Mouse (Mus musculus): ENCODE measurements around the gene Cntnap5c. TPM values are rescaled to one million over a fixed set of nuclear protein-coding genes. Genes with fewer than 3 reads are reported as not detected.
A peak's percentile ranks its signal among the peaks of the same experiment; 100 is the strongest.

Cntnap5c gene
- polyA plus RNA-seq, 1 experiment from 2014 or later: 0.25 TPM

DNA sequence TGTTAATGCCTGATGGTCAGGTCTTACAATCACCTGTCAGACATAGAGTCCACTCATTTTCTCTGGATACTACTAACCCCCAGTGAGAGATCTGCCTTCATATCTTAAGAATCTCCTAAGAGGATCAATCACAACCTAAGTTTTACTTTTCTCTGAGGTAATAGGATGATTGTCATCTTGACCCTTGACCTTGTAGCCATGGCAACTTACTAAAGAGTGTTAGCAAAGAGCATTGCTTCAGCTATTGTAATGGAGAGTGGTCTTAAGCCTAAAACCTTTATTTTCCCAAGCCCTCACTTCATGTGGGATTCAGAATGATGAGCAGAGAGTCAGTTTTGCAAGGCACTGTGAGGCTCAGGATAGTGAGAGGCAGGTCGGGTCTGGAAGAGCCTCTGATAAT, 227.1 kb downstream of the Cntnap5c start:
- no peak overlapping the region for H3K4me3 ChIP-seq (ENCODE audit: low read depth, low read length)
- peak; percentile 82 for DNase-seq (ENCODE audit: low spot score, missing footprints)
- peak; percentile 44; the same call in 1 of the 2 replicates for ATAC-seq (ENCODE audit: low FRiP score)
- WGBS: 9% methylated on average over 1 of the region's 1 CpGs
- H3K9ac ChIP-seq (ENCODE audit: low read length): no peak overlapping the region
- no peak overlapping the region for H3K4me2 ChIP-seq
- H3K27ac ChIP-seq (ENCODE audit: low read depth, low read length): no peak overlapping the region
- no peaks in the 10 kb centered on the region for H3K36me3 ChIP-seq (ENCODE audit: control insufficient read depth, insufficient read depth, low read length)
- H3K9me3 ChIP-seq (ENCODE audit: control insufficient read depth, low read length): no peaks in the 10 kb centered on the region
- peaks cover 5% of the 10 kb centered on the region; the same call in 1 of the 2 replicates for H3K4me1 ChIP-seq (ENCODE audit: control insufficient read depth, insufficient read depth, low read length)
- H3K27me3 ChIP-seq (ENCODE audit: control insufficient read depth, insufficient read depth, low read length): no peaks in the 10 kb centered on the region

DNA sequence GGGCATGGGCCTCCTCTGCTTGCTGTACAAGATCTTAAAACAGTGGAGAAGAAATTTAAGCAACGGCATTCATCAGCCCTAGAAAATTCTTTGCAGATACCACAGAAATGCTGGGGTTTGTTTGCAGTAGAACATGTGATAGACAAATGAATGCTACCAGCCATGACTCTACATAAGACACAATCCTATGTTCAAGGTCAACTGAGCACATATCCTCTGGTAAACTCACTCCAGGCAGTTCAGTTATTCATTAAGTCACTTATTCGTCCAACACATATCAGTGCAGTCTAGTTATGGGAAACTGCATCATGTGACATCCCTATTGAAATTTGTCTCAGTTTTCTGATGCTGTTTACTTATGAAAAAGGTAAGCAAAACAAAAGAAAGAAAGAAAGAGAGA, 229.7 kb downstream of the Cntnap5c start:
- Histone ChIP-seq H3K27me3 (ENCODE audit: control insufficient read depth, insufficient read depth, low read length) (no peaks in the 10 kb centered on the region), H3K9ac (ENCODE audit: low read length) (no peak overlapping the region), H3K4me2 (no peak overlapping the region), H3K27ac (ENCODE audit: low read depth, low read length) (no peak overlapping the region), H3K4me3 (ENCODE audit: low read depth, low read length) (no peak overlapping the region), H3K9me3 (ENCODE audit: control insufficient read depth, low read length) (no peaks in the 10 kb centered on the region), H3K4me1 (ENCODE audit: control insufficient read depth, insufficient read depth, low read length) (peaks cover 5% of the 10 kb centered on the region; the same call in 1 of the 2 replicates), H3K36me3 (ENCODE audit: control insufficient read depth, insufficient read depth, low read length) (no peaks in the 10 kb centered on the region)
- DNase-seq (ENCODE audit: low spot score, missing footprints) (no peak), ATAC-seq (ENCODE audit: low FRiP score) (no peak)
- 89% methylated on average over 2 of the region's 2 CpGs for WGBS

DNA sequence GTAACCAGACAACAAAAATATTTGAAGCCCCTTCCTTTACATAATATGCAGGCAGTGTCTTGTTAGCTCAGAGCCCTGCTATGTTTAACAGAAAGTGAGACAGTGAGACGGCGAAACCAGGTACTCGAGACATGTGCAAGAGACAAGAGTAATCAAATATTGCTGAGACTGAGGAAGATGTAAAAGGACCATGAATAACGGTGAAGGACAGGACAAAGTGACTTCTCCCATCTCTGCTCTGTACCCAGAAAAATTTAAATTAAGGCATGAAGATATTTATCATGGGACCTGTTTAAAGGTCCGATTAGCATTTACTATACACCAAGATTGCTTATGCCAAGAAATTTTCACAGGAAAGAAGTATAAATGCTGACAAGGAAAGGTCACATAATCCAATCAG, 233.5 kb downstream of the Cntnap5c start:
- no peaks in the 10 kb centered on the region for H3K4me1 ChIP-seq (ENCODE audit: control insufficient read depth, insufficient read depth, low read length)
- no peak overlapping the region for H3K27ac ChIP-seq (ENCODE audit: low read depth, low read length)
- H3K36me3 ChIP-seq (ENCODE audit: control insufficient read depth, insufficient read depth, low read length): no peaks in the 10 kb centered on the region
- no peak overlapping the region for H3K4me2 ChIP-seq
- no peak overlapping the region for H3K4me3 ChIP-seq (ENCODE audit: low read depth, low read length)
- ATAC-seq (ENCODE audit: low FRiP score): no peak
- no peaks in the 10 kb centered on the region for H3K27me3 ChIP-seq (ENCODE audit: control insufficient read depth, insufficient read depth, low read length)
- WGBS: 80% methylated on average over 5 of the region's 5 CpGs
- H3K9ac ChIP-seq (ENCODE audit: low read length): no peak overlapping the region
- no peaks in the 10 kb centered on the region for H3K9me3 ChIP-seq (ENCODE audit: control insufficient read depth, low read length)
- no peak for DNase-seq (ENCODE audit: low spot score, missing footprints)

DNA sequence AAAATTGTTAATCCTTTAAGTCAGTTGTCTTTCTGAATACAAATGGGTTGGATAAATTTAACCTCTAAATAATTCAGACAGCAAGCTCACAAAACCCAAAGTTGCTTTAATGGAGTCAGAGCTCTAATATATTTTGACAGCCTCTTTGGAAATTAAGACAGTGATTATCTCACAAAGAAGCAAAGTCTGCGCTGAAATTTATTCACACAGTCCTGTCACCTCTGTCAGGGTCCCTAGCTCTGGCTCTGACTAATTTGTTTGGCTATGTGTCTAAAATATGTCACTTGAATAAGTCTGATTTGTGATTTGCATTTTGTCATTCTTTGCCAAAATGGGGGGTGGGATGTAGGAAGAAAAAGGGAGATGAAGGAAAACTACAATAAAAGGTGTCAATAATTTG, 234.0 kb downstream of the Cntnap5c start:
- Histone ChIP-seq H3K4me2 (no peak overlapping the region), H3K4me1 (ENCODE audit: control insufficient read depth, insufficient read depth, low read length) (no peaks in the 10 kb centered on the region), H3K9ac (ENCODE audit: low read length) (no peak overlapping the region), H3K27ac (ENCODE audit: low read depth, low read length) (no peak overlapping the region), H3K4me3 (ENCODE audit: low read depth, low read length) (no peak overlapping the region), H3K27me3 (ENCODE audit: control insufficient read depth, insufficient read depth, low read length) (no peaks in the 10 kb centered on the region), H3K36me3 (ENCODE audit: control insufficient read depth, insufficient read depth, low read length) (no peaks in the 10 kb centered on the region), H3K9me3 (ENCODE audit: control insufficient read depth, low read length) (no peaks in the 10 kb centered on the region)
- no peak for DNase-seq (ENCODE audit: low spot score, missing footprints)
- 43% methylated on average over 1 of the region's 1 CpGs for WGBS
- no peak for ATAC-seq (ENCODE audit: low FRiP score)

DNA sequence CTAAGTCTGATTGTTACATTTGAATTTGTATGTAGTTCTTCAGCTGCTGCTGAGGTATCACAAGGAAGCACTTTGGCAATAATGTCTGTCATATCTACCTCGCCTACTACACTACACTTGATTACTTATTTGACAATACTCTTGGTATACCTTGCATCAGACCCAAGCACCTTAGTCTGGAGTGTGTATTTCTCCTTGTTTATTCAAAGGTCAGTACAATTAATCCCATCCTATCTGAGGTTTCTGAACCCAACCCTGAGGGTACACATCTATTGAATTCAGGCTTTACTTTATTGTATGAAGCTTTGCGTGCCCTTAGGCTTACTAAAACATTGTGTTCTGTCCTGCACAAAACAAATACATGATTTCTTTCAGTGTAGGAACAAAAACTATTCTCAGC, 235.1 kb downstream of the Cntnap5c start:
- Histone ChIP-seq H3K9ac (ENCODE audit: low read length) (no peak overlapping the region), H3K36me3 (ENCODE audit: control insufficient read depth, insufficient read depth, low read length) (no peaks in the 10 kb centered on the region), H3K4me3 (ENCODE audit: low read depth, low read length) (no peak overlapping the region), H3K9me3 (ENCODE audit: control insufficient read depth, low read length) (no peaks in the 10 kb centered on the region), H3K27ac (ENCODE audit: low read depth, low read length) (no peak overlapping the region), H3K4me1 (ENCODE audit: control insufficient read depth, insufficient read depth, low read length) (no peaks in the 10 kb centered on the region), H3K4me2 (no peak overlapping the region), H3K27me3 (ENCODE audit: control insufficient read depth, insufficient read depth, low read length) (no peaks in the 10 kb centered on the region)
- ATAC-seq (ENCODE audit: low FRiP score) (no peak), DNase-seq (ENCODE audit: low spot score, missing footprints) (no peak)
- 84% methylated on average over 2 of the region's 2 CpGs for WGBS

DNA sequence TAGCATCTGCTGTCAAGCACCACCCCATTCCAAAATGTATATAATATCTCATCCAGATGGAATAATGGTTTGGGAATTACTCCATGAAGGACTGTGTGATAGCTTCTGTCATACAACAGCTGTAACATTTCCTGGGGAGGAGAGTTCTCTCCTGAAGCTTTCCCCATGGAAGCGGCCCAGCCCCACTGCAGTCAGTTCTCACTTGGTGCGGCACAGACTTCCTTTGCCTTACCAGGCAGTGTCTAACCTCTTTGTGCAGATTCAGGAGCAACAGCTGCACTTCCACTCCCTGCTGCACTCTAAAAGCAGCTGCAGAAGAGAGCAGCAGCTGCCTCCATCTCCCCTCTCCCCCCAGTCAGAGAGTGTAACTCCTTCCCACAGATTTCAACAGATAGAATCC, 271.8 kb downstream of the Cntnap5c start:
- Histone ChIP-seq H3K4me2 (no peak overlapping the region), H3K9me3 (ENCODE audit: control insufficient read depth, low read length) (no peaks in the 10 kb centered on the region), H3K4me3 (ENCODE audit: low read depth, low read length) (no peak overlapping the region), H3K9ac (ENCODE audit: low read length) (no peak overlapping the region), H3K27me3 (ENCODE audit: control insufficient read depth, insufficient read depth, low read length) (no peaks in the 10 kb centered on the region), H3K27ac (ENCODE audit: low read depth, low read length) (no peak overlapping the region), H3K36me3 (ENCODE audit: control insufficient read depth, insufficient read depth, low read length) (no peaks in the 10 kb centered on the region), H3K4me1 (ENCODE audit: control insufficient read depth, insufficient read depth, low read length) (no peaks in the 10 kb centered on the region)
- WGBS: 81% methylated on average over 2 of the region's 2 CpGs
- DNase-seq (ENCODE audit: low spot score, missing footprints) (no peak), ATAC-seq (ENCODE audit: low FRiP score) (no peak)

DNA sequence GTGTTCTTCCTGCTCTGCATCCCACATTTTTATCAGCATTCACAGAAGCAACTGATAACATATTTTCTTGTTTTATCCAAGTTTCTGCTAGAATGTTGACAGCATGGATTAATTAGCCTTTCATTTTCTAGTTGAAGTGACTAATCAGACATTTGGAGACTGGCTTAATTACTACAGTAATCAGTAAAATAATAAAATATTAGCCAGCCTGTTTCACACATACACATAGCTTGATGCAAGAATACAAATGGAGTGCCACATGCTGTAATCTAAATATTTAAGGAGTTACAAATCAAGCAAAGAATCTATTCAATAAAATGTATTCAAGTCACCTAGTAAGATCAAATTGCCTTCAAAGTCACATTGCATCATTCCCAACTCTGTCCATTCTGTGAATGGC, 275.8 kb downstream of the Cntnap5c start:
- no peaks in the 10 kb centered on the region for H3K36me3 ChIP-seq (ENCODE audit: control insufficient read depth, insufficient read depth, low read length)
- H3K9me3 ChIP-seq (ENCODE audit: control insufficient read depth, low read length): no peaks in the 10 kb centered on the region
- no peak overlapping the region for H3K9ac ChIP-seq (ENCODE audit: low read length)
- DNase-seq (ENCODE audit: low spot score, missing footprints): no peak
- H3K4me3 ChIP-seq (ENCODE audit: low read depth, low read length): no peak overlapping the region
- H3K4me1 ChIP-seq (ENCODE audit: control insufficient read depth, insufficient read depth, low read length): no peaks in the 10 kb centered on the region
- H3K4me2 ChIP-seq: no peak overlapping the region
- H3K27ac ChIP-seq (ENCODE audit: low read depth, low read length): no peak overlapping the region
- no peak for ATAC-seq (ENCODE audit: low FRiP score)
- H3K27me3 ChIP-seq (ENCODE audit: control insufficient read depth, insufficient read depth, low read length): no peaks in the 10 kb centered on the region

DNA sequence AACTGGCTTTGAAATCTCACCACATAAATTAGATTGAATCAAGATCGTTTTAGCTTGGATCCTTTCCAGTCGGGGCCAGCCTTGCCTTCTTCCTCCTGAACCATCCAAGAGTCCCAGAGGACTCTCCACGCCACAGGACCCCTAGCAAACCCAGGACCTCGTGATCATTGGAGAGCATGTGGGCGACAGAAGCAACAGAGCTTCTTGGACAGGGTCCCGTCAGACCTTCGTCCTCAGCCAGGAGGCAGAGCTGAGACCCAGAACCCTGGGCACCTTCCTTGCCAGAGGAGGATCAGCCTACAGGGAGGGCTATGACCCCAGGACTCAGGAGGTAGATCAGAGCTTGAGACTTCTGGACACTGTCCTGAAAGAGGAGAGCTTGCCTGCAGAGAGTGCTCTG, 300.5 kb downstream of the Cntnap5c start:
- no peak for DNase-seq (ENCODE audit: low spot score, missing footprints)
- Histone ChIP-seq H3K27ac (ENCODE audit: low read depth, low read length) (no peak overlapping the region), H3K4me3 (ENCODE audit: low read depth, low read length) (no peak overlapping the region), H3K36me3 (ENCODE audit: control insufficient read depth, insufficient read depth, low read length) (no peaks in the 10 kb centered on the region), H3K4me1 (ENCODE audit: control insufficient read depth, insufficient read depth, low read length) (no peaks in the 10 kb centered on the region), H3K9ac (ENCODE audit: low read length) (no peak overlapping the region), H3K27me3 (ENCODE audit: control insufficient read depth, insufficient read depth, low read length) (no peaks in the 10 kb centered on the region), H3K4me2 (no peak overlapping the region), H3K9me3 (ENCODE audit: control insufficient read depth, low read length) (no peaks in the 10 kb centered on the region)
- no peak for ATAC-seq (ENCODE audit: low FRiP score)
- WGBS: 85% methylated on average over 7 of the region's 7 CpGs

DNA sequence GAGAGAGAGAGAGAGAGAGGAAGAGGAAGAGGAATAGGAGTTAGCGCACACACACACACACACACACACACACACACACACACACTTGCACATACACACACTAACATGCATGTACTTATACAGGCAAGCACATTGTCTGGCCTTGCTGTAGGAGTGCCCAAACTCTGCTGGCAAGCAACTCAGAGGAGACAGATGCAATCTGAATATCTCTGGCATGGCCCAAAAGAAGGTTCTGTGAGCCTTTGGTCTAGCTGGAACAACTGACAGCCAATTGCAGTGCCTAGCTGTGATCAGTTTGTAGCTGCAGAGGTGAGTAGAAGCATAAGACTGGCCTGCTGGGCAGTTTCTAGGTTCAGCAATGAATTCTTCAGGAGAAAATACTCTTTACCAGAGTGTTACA, 313.3 kb downstream of the Cntnap5c start:
- Histone ChIP-seq H3K4me1 (ENCODE audit: control insufficient read depth, insufficient read depth, low read length) (no peaks in the 10 kb centered on the region), H3K27me3 (ENCODE audit: control insufficient read depth, insufficient read depth, low read length) (no peaks in the 10 kb centered on the region), H3K4me3 (ENCODE audit: low read depth, low read length) (no peak overlapping the region), H3K36me3 (ENCODE audit: control insufficient read depth, insufficient read depth, low read length) (no peaks in the 10 kb centered on the region), H3K27ac (ENCODE audit: low read depth, low read length) (no peak overlapping the region), H3K9me3 (ENCODE audit: control insufficient read depth, low read length) (no peaks in the 10 kb centered on the region), H3K4me2 (no peak overlapping the region), H3K9ac (ENCODE audit: low read length) (no peak overlapping the region)
- 92% methylated on average over 1 of the region's 1 CpGs for WGBS
- no peak for DNase-seq (ENCODE audit: low spot score, missing footprints)
- ATAC-seq (ENCODE audit: low FRiP score): no peak

DNA sequence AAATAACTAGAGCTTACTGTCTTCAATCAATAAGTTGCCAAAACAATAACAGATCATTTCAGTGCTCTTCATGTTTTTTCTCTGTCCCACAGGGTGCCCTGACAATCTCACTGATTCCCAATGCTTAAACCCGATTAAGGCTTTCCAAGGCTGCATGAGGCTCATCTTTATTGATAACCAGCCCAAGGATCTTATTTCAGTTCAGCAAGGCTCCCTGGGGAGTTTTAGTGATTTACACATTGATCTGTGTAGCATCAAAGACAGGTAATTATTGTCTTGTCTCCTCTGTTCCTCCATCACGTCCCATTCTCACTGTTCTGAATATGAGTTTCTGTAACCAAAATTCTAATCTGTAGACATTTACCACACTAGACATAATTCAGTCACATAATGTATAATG, 335.1 kb downstream of the Cntnap5c start:
- Histone ChIP-seq H3K4me2 (no peak overlapping the region), H3K36me3 (ENCODE audit: control insufficient read depth, insufficient read depth, low read length) (no peaks in the 10 kb centered on the region), H3K27ac (ENCODE audit: low read depth, low read length) (no peak overlapping the region), H3K9ac (ENCODE audit: low read length) (no peak overlapping the region), H3K4me1 (ENCODE audit: control insufficient read depth, insufficient read depth, low read length) (no peaks in the 10 kb centered on the region), H3K9me3 (ENCODE audit: control insufficient read depth, low read length) (no peaks in the 10 kb centered on the region), H3K27me3 (ENCODE audit: control insufficient read depth, insufficient read depth, low read length) (no peaks in the 10 kb centered on the region), H3K4me3 (ENCODE audit: low read depth, low read length) (no peak overlapping the region)
- 53% methylated on average over 2 of the region's 2 CpGs for WGBS
- DNase-seq (ENCODE audit: low spot score, missing footprints) (no peak), ATAC-seq (ENCODE audit: low FRiP score) (peak; percentile 57; the same call in 1 of the 2 replicates)

Data from midbrain, embryonic 11.5 days (tissue).